Mouse (Mus musculus): Measurements from ENCODE around the gene H3f3b. TPM values are rescaled to one million over a fixed set of nuclear protein-coding genes. Genes with fewer than 3 reads are reported as not detected.
A peak's percentile ranks its signal among the peaks of the same experiment; 100 is the strongest.

The H3f3b gene
- polyA plus RNA-seq, 1 experiment from 2014 or later: 647 TPM

- Histone ChIP-seq H3K4me3 (no peak overlapping the region), H3K9ac (no peak overlapping the region), H3K4me1 (peaks cover 39% of the 10 kb centered on the region), H3K27me3 (replicated peaks) (no peaks in the 10 kb centered on the region), H3K27ac (replicated peaks) (no peak overlapping the region), H3K4me2 (no peak overlapping the region), H3K9me3 (0 out of 2 replicates have a peak, but pooled peaks cover under 1% of the 10 kb centered on the region), H3K36me3 (peaks cover 48% of the 10 kb centered on the region)
- 87% methylated on average over 11 of the region's 11 CpGs for WGBS
- ATAC-seq (ENCODE audit: extremely low read depth, insufficient number of reproducible peaks, low FRiP score, low TSS enrichment): no peak
These were observed 19.4 kb downstream of the H3f3b start for GRCm38 (mm10) chr11:116008411-116008810.

GRCm38 (mm10) chr11:116007095-116007850, 20.5 kb downstream of the H3f3b start:
- Histone ChIP-seq H3K4me3 (no peak overlapping the region), H3K36me3 (peaks cover 48% of the 10 kb centered on the region), H3K9me3 (peaks cover 6% of the 10 kb centered on the region; the same call in 1 of the 2 replicates), H3K27me3 (replicated peaks) (no peaks in the 10 kb centered on the region), H3K9ac (no peak overlapping the region), H3K4me2 (no peak overlapping the region), H3K4me1 (peaks cover 32% of the 10 kb centered on the region), H3K27ac (replicated peaks) (no peak overlapping the region)
- ATAC-seq (ENCODE audit: extremely low read depth, insufficient number of reproducible peaks, low FRiP score, low TSS enrichment): no peak
- 81% methylated on average over 28 of the region's 28 CpGs for WGBS

- Histone ChIP-seq H3K9me3 (peaks cover 6% of the 10 kb centered on the region; the same call in 1 of the 2 replicates), H3K27ac (replicated peaks) (peak overlapping the region; percentile 83), H3K4me3 (peak overlapping the region; percentile 44), H3K27me3 (replicated peaks) (peaks cover 8% of the 10 kb centered on the region), H3K4me2 (peak overlapping the region; percentile 72), H3K9ac (peak overlapping the region; percentile 80), H3K36me3 (peaks cover 45% of the 10 kb centered on the region), H3K4me1 (peaks cover 19% of the 10 kb centered on the region)
- 68% methylated on average over 9 of the region's 9 CpGs for WGBS
- no peak for ATAC-seq (ENCODE audit: extremely low read depth, insufficient number of reproducible peaks, low FRiP score, low TSS enrichment)
These were observed 21.9 kb downstream of the H3f3b start for GRCm38 (mm10) chr11:116005701-116006419.

- Histone ChIP-seq H3K27ac (replicated peaks) (peak overlapping the region; percentile 83), H3K36me3 (peaks cover 37% of the 10 kb centered on the region), H3K4me3 (peak overlapping the region; percentile 44), H3K4me1 (peaks cover 15% of the 10 kb centered on the region), H3K9ac (peak overlapping the region; percentile 80), H3K9me3 (peaks cover 6% of the 10 kb centered on the region; the same call in 1 of the 2 replicates), H3K27me3 (replicated peaks) (peaks cover 14% of the 10 kb centered on the region), H3K4me2 (peak overlapping the region; percentile 72)
- 5% methylated on average over 54 of the region's 54 CpGs for WGBS
- peak; percentile 66 for ATAC-seq (ENCODE audit: extremely low read depth, insufficient number of reproducible peaks, low FRiP score, low TSS enrichment)
These were observed 22.7 kb downstream of the H3f3b start for GRCm38 (mm10) chr11:116004840-116005700.

- WGBS: 31% methylated on average over 8 of the region's 8 CpGs
- Histone ChIP-seq H3K36me3 (peaks cover 29% of the 10 kb centered on the region), H3K4me1 (peaks cover 17% of the 10 kb centered on the region), H3K4me2 (peak overlapping the region; percentile 72), H3K27ac (replicated peaks) (peak overlapping the region; percentile 83), H3K9ac (peak overlapping the region; percentile 80), H3K4me3 (peak overlapping the region; percentile 44), H3K27me3 (replicated peaks) (peaks cover 19% of the 10 kb centered on the region), H3K9me3 (peaks cover 6% of the 10 kb centered on the region; the same call in 1 of the 2 replicates)
- no peak for ATAC-seq (ENCODE audit: extremely low read depth, insufficient number of reproducible peaks, low FRiP score, low TSS enrichment)
These were observed 23.5 kb downstream of the H3f3b start for GRCm38 (mm10) chr11:116004186-116004823.

GRCm38 (mm10) chr11:116002894-116003293, 24.9 kb downstream of the H3f3b start:
- Histone ChIP-seq H3K27me3 (replicated peaks) (peaks cover 26% of the 10 kb centered on the region), H3K4me3 (no peak overlapping the region), H3K4me1 (peaks cover 17% of the 10 kb centered on the region), H3K36me3 (peaks cover 15% of the 10 kb centered on the region), H3K9ac (no peak overlapping the region), H3K27ac (replicated peaks) (no peak overlapping the region), H3K4me2 (no peak overlapping the region), H3K9me3 (peaks cover 6% of the 10 kb centered on the region; the same call in 1 of the 2 replicates)
- ATAC-seq (ENCODE audit: extremely low read depth, insufficient number of reproducible peaks, low FRiP score, low TSS enrichment): no peak
- WGBS: 78% methylated on average over 3 of the region's 3 CpGs

GRCm38 (mm10) chr11:116001725-116002124, 26.0 kb downstream of the H3f3b start:
- ATAC-seq (ENCODE audit: extremely low read depth, insufficient number of reproducible peaks, low FRiP score, low TSS enrichment): no peak
- H3K4me2 ChIP-seq: no peak overlapping the region
- WGBS: 59% methylated on average over 6 of the region's 6 CpGs
- no peak overlapping the region for H3K9ac ChIP-seq
- H3K36me3 ChIP-seq: 0 out of 2 replicates have a peak, but pooled peaks cover 5% of the 10 kb centered on the region
- peaks cover 6% of the 10 kb centered on the region; the same call in 1 of the 2 replicates for H3K9me3 ChIP-seq
- H3K4me1 ChIP-seq: peaks cover 17% of the 10 kb centered on the region
- H3K4me3 ChIP-seq: no peak overlapping the region
- peaks cover 29% of the 10 kb centered on the region for H3K27me3 ChIP-seq (replicated peaks)
- no peak overlapping the region for H3K27ac ChIP-seq (replicated peaks)

GRCm38 (mm10) chr11:116000607-116001006, 27.2 kb downstream of the H3f3b start:
- no peak overlapping the region for H3K27ac ChIP-seq (replicated peaks)
- H3K36me3 ChIP-seq: no peaks in the 10 kb centered on the region
- H3K4me1 ChIP-seq: peaks cover 13% of the 10 kb centered on the region
- ATAC-seq (ENCODE audit: extremely low read depth, insufficient number of reproducible peaks, low FRiP score, low TSS enrichment): no peak
- H3K27me3 ChIP-seq (replicated peaks): peaks cover 29% of the 10 kb centered on the region
- H3K9ac ChIP-seq: no peak overlapping the region
- H3K4me2 ChIP-seq: no peak overlapping the region
- WGBS: 49% methylated on average over 10 of the region's 10 CpGs
- peaks cover 6% of the 10 kb centered on the region; the same call in 1 of the 2 replicates for H3K9me3 ChIP-seq
- no peak overlapping the region for H3K4me3 ChIP-seq

- H3K4me1 ChIP-seq: peaks cover 6% of the 10 kb centered on the region
- H3K4me3 ChIP-seq: no peak overlapping the region
- 12% methylated on average over 14 of the region's 14 CpGs for WGBS
These were observed 28.1 kb downstream of the H3f3b start for GRCm38 (mm10) chr11:115999538-116000143.

GRCm38 (mm10) chr11:115999027-115999426, 28.7 kb downstream of the H3f3b start:
- ATAC-seq (ENCODE audit: extremely low read depth, insufficient number of reproducible peaks, low FRiP score, low TSS enrichment): no peak
- H3K9me3 ChIP-seq: peaks cover 6% of the 10 kb centered on the region; the same call in 1 of the 2 replicates
- no peak overlapping the region for H3K27ac ChIP-seq (replicated peaks)
- peaks cover 3% of the 10 kb centered on the region for H3K4me1 ChIP-seq
- H3K4me3 ChIP-seq: no peak overlapping the region
- no peak overlapping the region for H3K9ac ChIP-seq
- 58% methylated on average over 7 of the region's 7 CpGs for WGBS
- no peak overlapping the region for H3K4me2 ChIP-seq
- peaks cover 32% of the 10 kb centered on the region for H3K27me3 ChIP-seq (replicated peaks)
- H3K36me3 ChIP-seq: no peaks in the 10 kb centered on the region

More at GRCm38 (mm10) chr11:115999538-116000143, 28.1 kb downstream of the H3f3b start:
- ATAC-seq (ENCODE audit: extremely low read depth, insufficient number of reproducible peaks, low FRiP score, low TSS enrichment): no peak
- H3K27me3 ChIP-seq (replicated peaks): peaks cover 29% of the 10 kb centered on the region
- no peaks in the 10 kb centered on the region for H3K36me3 ChIP-seq
- peak overlapping the region; percentile 33; the same call in 1 of the 2 replicates for H3K9ac ChIP-seq
- peaks cover 6% of the 10 kb centered on the region; the same call in 1 of the 2 replicates for H3K9me3 ChIP-seq
- H3K4me2 ChIP-seq: peak overlapping the region; percentile 31
- H3K27ac ChIP-seq (replicated peaks): no peak overlapping the region

Measured in heart, embryonic 13.5 days (tissue).